Mouse (Mus musculus): ENCODE data around the gene Vmn1r53.
"Not testable (repeated sequence)": the region's sequence is repeated elsewhere in the genome, so short reads cannot be mapped to it uniquely, and the experiment has no call there.

Vmn1r53 gene

GRCm38 (mm10) chr6:90224338-90224737 lies at the start of gene Vmn1r53:
TSS of gene Vmn1r53 (minus strand) at chr6:90224438.
- DNase-seq, result no peak

GRCm38 (mm10) chr6:90246000-90246399 lies 21.8 kb upstream of the Vmn1r53 start, which contains the start of gene Vmn1r54:
TSS of gene Vmn1r54 (plus strand) at chr6:90246300.
- DNase-seq, result no peak

DNA sequence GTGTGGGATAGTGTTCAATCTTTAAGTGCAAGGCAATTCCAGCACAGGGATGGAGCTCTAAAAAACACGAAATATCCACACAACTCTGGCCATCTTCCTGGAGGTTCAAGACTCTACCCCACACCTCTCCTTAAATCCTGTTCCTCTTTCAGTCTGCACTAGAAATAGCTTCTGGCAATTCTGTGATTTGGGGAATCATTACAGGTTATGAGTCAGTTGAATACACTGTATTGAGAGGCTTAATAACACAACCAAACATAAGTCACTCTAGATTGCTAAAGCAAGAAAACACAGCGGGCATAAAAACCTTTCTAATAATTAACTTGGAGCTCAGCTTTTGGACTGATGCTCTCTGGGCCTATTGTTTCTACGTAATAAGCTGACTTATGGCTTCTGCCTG lies 19.8 kb upstream of the Vmn1r53 start:
- no peak for DNase-seq

- no peak for DNase-seq
Observed at GRCm38 (mm10) chr6:90232681-90233080, 8.4 kb upstream of the Vmn1r53 start.

GRCm38 (mm10) chr6:90232114-90232513 lies 7.9 kb upstream of the Vmn1r53 start:
- DNase-seq, result not testable (repeated sequence)

DNA sequence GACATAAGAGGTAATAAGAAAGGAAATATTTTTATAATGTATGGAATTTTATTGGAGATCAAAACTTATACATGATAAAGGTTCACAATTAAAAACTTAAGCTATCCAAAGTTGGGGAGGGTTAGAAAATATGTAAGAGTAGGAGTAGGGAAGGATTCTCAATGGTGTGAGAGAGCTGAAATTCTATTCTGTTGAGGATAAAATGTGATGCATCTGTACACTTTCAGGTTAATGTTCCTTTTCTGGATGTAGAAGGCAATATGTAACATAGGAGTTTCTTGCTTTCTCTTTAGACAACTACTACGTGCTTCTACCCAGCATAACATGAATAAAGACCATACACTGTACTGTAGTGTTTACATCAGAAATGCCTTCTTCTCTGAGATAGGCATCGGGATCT lies 21.7 kb downstream of the Vmn1r53 start, which contains the start of gene V1ra8:
Gene V1ra8, plus strand, starts transcription at position 301 of the 400 bp plus-strand sequence.
- not testable (repeated sequence) for DNase-seq

DNA sequence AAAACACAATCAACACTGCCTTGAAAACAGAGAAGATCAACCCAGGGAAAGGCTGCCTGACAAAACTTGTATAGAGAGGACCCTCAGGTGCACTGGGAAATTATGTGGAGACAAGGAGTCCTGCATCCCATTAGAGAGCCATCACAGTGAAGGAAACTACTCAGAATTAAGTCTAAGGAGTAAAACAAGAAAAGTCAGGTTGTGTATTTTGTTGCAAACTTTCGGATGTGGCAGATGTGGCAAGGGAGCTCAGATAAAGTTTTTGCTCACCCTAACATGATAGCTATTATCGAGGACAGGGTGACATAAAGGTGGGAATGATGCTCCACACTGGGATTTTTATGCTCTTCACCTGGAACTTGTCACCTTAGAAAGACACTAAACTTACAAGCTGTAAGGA lies 49.7 kb downstream of the Vmn1r53 start, which contains the start of gene Vmn1r52:
Gene Vmn1r52, plus strand, starts transcription at position 301 of the 400 bp plus-strand sequence.
- no peak for DNase-seq
